Mouse (Mus musculus): ENCODE measurements around the gene Gm42715.
"Not testable (repeated sequence)": the region's sequence is repeated elsewhere in the genome, so short reads cannot be mapped to it uniquely, and the experiment has no call there.

The Gm42715 gene

DNA sequence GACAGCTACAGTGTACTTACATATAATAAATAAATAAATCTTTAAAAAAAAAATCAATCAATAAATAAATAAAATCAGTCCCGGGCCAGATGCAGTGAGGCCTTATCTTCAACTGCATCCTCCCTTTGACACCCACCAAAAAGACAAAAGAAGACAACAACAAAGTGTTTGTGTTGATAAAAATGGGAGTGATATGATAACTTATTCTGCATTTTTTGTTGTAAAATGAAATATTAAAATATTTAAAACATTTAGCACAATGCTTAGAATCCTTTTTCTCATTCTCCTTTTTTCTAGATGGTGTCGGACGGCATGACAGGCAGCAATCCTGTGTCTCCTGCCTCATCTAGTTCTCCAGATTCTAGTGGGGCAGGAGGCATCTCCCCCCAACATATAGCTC lies at the start of gene Gm42715:
Gm42715 (plus strand) TSS at position 301 of the 400 bp plus-strand sequence.
- no peak for DNase-seq (ENCODE audit: extremely low read depth, low read depth)

- DNase-seq (ENCODE audit: extremely low read depth, low read depth), result no peak
Measured at GRCm38 (mm10) chr7:127470011-127470715, 49.2 kb upstream of the Gm42715 start.

DNA sequence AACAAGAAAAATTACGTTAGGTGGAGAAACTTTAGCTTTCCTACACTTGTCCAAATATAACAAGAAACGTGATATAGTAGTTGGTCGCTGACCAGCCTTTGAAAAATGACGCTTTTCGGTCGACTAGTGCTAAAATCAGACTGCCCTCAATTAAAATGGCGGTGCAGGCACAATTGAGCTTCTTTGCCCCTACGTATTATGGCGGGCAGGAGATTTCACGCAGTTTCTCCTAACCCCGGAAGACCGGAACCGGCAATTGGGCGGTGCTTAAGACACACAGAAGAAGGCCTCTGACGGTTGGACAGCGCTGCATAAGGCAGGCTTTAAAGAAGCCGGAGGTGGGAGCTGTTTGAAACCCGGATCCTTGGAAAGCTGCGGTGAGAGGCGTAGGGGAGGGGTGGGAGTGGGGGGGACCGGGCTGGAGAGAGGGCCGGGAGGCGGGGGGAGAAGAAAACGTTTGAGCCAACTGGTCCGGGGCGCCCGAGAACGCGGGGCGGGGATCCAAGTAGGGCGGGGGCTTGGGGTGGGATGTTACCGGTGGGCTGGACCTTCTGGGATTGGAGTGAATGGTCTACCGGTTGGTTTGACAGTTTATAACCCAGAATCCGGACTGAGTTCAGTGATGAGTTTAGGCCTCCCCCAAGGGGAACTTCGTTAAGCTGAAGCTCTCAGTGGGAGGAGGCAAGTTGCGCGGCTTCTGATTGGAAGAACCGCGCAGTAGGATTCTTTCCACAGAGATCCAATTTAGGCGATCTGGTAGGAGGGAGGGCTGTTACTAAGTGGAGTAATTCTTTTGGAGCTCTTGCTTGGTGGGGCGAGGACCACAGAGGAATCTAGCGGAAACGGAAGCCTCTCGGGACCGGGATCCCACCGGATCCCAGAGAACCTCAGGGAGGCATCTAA lies 48.4 kb upstream of the Gm42715 start:
- DNase-seq (ENCODE audit: extremely low read depth, low read depth), result peak; percentile 97

DNA sequence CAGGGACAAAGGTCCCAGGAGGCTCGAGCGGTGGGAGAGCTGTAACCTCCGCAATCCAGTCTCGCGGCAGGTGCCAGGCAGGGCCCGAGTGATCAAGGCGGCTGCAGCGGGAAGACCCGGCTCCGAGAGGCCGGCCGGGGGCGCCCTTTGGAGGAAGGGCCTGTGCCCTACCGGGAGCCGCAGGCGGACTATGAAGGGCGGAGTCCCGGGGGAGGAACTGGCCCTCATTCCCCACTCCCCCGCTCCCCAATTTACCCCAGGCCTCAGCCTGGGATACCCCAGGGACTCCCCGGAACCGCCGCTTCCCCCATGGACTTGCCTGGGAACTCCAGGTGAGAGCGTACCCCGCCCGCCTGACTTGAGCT lies 47.8 kb upstream of the Gm42715 start:
- no peak for DNase-seq (ENCODE audit: extremely low read depth, low read depth)

GRCm38 (mm10) chr7:127472060-127472459 lies 47.3 kb upstream of the Gm42715 start:
- DNase-seq (ENCODE audit: extremely low read depth, low read depth), result no peak

- DNase-seq (ENCODE audit: extremely low read depth, low read depth), result no peak
Measured at GRCm38 (mm10) chr7:127473705-127474104, 45.7 kb upstream of the Gm42715 start.

GRCm38 (mm10) chr7:127474378-127475070 lies 44.9 kb upstream of the Gm42715 start:
- DNase-seq (ENCODE audit: extremely low read depth, low read depth), result no peak

DNA sequence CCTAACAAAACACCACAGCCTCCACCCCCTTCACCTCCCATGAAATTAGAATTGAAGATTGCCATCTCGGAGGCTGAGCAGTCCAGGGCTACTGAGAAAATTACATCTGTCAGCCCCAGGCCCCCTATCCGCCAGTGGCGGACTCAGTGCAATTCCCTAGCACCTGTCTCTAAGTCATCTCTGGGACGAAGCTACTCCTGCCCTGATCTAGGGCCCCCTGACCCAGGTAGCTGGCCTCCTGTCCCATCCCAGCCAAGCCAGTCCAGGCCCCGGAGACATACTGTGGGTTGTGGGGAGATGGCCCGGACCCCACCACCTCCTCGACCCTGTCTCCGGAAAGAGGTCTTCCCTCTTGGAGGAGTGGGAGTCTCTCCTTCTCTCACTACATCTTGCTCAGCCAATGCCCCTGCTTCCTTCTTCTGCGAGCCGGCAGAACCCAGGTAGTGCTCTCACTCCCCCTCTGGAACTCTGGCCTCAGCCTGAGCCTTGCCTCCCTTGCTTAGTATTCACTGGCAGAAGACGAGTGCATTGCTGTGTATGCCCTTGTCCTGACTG lies 44.1 kb upstream of the Gm42715 start:
- DNase-seq (ENCODE audit: extremely low read depth, low read depth), result no peak

DNA sequence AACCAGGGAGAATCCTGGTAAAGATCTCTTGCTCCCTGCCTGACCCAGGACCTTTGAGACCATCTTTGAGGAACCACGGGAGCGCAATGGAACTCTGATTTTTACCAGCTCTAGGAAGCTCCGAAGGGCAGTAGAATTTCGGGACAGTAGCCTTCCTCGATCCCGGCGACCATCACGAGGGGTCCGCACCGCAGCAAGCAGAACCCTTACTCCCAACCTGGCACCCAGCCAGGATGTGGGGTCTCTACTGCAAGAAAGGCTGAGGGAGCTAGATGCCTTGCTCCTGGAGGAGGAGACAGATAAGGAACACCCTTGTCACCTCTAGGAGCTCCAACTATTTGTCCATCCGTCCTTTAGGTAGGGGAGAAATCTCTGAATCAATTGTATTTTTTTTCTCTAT lies 43.0 kb upstream of the Gm42715 start:
- DNase-seq (ENCODE audit: extremely low read depth, low read depth), result no peak

DNA sequence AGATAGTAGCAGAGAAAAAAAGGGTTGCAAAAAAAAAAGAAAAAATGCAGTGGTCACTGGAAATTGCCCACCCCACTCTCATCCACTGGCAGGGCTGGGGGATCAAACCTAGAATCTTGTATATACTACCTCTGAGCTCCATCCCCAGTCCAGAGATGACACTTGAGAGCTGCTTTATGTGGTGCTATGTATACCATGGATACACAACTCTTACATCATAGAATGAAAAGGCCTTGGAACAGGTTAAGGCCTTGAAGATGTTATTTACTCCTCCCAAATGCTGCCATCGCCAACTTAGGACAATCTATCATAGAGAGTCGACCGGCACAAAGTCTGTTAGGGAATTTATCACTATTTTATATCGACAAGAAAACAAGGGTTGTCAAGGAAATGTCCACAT lies 42.5 kb upstream of the Gm42715 start:
- no peak for DNase-seq (ENCODE audit: extremely low read depth, low read depth)

- peak; percentile 100 for DNase-seq (ENCODE audit: extremely low read depth, low read depth)
Measured at GRCm38 (mm10) chr7:127477687-127478634, 41.4 kb upstream of the Gm42715 start.

DNA sequence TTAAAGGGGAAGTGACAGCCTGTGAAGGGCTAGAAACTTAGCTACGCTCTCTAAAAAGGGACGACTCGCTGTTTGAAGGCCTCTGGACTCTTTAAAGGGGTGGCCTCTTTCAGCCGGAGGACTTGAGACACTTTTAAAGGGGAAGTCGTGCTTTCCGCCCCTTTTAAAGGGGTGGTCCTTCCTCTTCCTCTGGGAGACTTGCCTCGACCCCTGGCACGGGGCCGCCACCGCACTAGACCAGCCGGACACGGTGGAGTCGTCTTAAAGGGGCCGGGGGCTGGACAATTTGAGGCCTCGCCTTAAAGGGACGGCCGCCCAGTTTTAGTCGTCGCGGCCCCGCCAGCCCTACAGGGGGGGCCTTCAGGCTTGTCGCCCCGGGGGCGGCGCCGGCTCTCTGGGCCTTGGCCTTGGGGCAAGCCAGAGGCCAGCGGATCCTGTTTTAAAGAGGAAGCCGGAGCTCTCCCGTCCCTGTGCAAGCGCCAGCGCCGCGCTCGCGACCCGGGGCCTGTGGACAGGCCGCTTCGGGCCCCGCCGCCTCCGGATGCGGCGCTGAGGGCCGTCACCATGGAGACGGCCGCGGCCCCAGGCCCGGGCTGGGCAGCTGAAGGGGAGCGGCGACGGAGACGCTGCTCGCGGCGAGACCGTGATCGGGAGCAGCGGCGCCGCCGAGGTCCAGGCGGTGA lies 40.6 kb upstream of the Gm42715 start, which contains the start of gene Fbrs:
Fbrs (plus strand) TSS at position 565 of the 683 bp plus-strand sequence.
- peak; percentile 93 for DNase-seq (ENCODE audit: extremely low read depth, low read depth)

GRCm38 (mm10) chr7:127479318-127480225 lies 39.8 kb upstream of the Gm42715 start:
- no peak for DNase-seq (ENCODE audit: extremely low read depth, low read depth)

GRCm38 (mm10) chr7:127480321-127480720 lies 39.1 kb upstream of the Gm42715 start:
- no peak for DNase-seq (ENCODE audit: extremely low read depth, low read depth)

- no peak for DNase-seq (ENCODE audit: extremely low read depth, low read depth)
Measured at GRCm38 (mm10) chr7:127485416-127485815, 34.0 kb upstream of the Gm42715 start.

DNA sequence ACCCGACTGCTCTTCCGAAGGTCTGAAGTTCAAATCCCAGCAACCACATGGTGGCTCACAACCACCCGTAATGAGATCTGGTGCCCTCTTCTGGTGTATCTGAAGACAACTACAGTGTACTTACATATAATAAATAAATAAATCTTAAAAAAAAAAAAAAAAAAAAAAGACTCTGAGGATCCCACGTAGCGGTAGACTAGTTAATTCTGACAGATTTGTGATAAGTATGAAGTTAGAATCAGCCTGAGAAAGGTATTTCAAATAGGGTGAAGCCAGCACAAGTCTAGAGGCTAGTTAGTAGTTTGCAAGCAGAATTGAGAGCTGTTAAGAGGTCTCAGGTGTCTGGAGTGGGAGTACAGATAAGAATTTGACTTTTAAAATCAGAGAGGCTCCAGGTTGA lies 31.0 kb upstream of the Gm42715 start:
- not testable (repeated sequence) for DNase-seq (ENCODE audit: extremely low read depth, low read depth)

GRCm38 (mm10) chr7:127489982-127490381 lies 29.4 kb upstream of the Gm42715 start:
- no peak for DNase-seq (ENCODE audit: extremely low read depth, low read depth)

DNA sequence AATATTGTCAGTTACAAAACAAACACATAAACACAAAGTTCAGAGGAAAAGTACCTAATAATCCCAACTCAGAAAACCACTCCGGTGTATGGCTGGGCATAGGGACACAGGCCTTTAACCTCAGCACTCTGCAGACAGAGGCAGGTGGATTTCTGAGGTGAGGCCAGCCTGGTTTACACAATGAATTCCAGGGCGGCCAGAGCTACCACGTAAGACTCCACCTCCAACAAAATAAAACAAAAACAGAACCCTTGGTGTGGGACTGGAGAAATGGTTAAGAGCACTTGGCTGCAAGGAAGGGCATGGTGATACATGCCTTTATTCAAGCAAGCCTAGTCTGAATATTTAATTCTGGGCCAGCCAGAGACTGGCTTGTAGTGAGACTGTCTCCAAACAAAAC lies 27.5 kb upstream of the Gm42715 start:
- no peak for DNase-seq (ENCODE audit: extremely low read depth, low read depth)

GRCm38 (mm10) chr7:127494648-127495047 lies 24.7 kb upstream of the Gm42715 start:
- no peak for DNase-seq (ENCODE audit: extremely low read depth, low read depth)

All from MEL-GATA-1-ER (cell line).